Mouse (Mus musculus) MEL (cell line): ENCODE data around the gene Ddx56.

Experiments
- CTCF ChIP-seq, 3 experiments: IDR thresholded peaks in 2 of 3; conservative IDR thresholded peaks in 1 of 3; 2 replicates each; pipeline ENCODE4 v1.5.1; 2011 to 2012; ENCODE audit warnings: low read length in 3 of 3, low read depth in 2 of 3, mild to moderate bottlenecking in 2 of 3, improper control_type of control experiment in 1 of 3, inconsistent platforms in 1 of 3, mixed read lengths in 1 of 3, moderate library complexity in 1 of 3; ENCODE audit not compliant: control insufficient read depth in 1 of 3, insufficient read depth in 1 of 3, poor library complexity in 1 of 3, severe bottlenecking in 1 of 3
- ELF1 ChIP-seq: IDR thresholded peaks from 2 replicates; pipeline ENCODE4 v1.6.1; 2014; ENCODE audit warnings: low read depth, mild to moderate bottlenecking, inconsistent platforms, low read length, improper control_type of control experiment, moderate library complexity
- EP300 ChIP-seq, 2 experiments: IDR thresholded peaks; 2 replicates each; pipeline ENCODE4 v1.6.1; 2011; ENCODE audit warnings: improper control_type of control experiment in 2 of 2, low read length in 2 of 2, low read depth in 1 of 2, mild to moderate bottlenecking in 1 of 2
- JUND ChIP-seq: IDR thresholded peaks from 2 replicates; pipeline ENCODE4 v1.6.1; 2011; ENCODE audit warnings: low read depth, mild to moderate bottlenecking, improper control_type of control experiment, low read length
- MXI1 ChIP-seq: IDR thresholded peaks from 2 replicates; pipeline ENCODE4 v1.6.1; 2011; ENCODE audit warnings: mild to moderate bottlenecking, low read depth, low read length, improper control_type of control experiment
- NRF1 ChIP-seq: IDR thresholded peaks from 2 replicates; pipeline ENCODE4 v1.6.1; 2014; ENCODE audit warnings: low read depth, mild to moderate bottlenecking, inconsistent platforms, low read length, improper control_type of control experiment, moderate library complexity; ENCODE audit not compliant: poor library complexity, insufficient read depth, severe bottlenecking
- POLR2A ChIP-seq, 2 experiments: IDR thresholded peaks; 2 replicates each; pipeline ENCODE4 v1.6.1; 2011 to 2012; ENCODE audit warnings: low read length in 2 of 2, mild to moderate bottlenecking in 2 of 2, control low read depth in 1 of 2, improper control_type of control experiment in 1 of 2, low read depth in 1 of 2, moderate library complexity in 1 of 2; ENCODE audit not compliant: control insufficient read depth in 1 of 2, insufficient read depth in 1 of 2, poor library complexity in 1 of 2
- TBP ChIP-seq: IDR thresholded peaks from 2 replicates; pipeline ENCODE4 v1.8.0; 2011; ENCODE audit warnings: low read depth, low read length, improper control_type of control experiment
- ZMIZ1 ChIP-seq: IDR thresholded peaks from 2 replicates; pipeline ENCODE4 v1.6.1; 2012; ENCODE audit warnings: low read depth, mild to moderate bottlenecking, inconsistent platforms, low read length, improper control_type of control experiment, moderate library complexity

GRCm38 (mm10) chr11:6266621-6267020 is 951 bp downstream of the Ddx56 start:
- TF ChIP-seq ELF1, result no peak
- TF ChIP-seq NRF1, result no peak
- TF ChIP-seq CTCF (IDR thresholded peaks at IDR 0.05 in 2 of 3, conservative IDR thresholded peaks at IDR 0.05 in 1 of 3; ENCODE audit: control insufficient read depth in 1 of 3, insufficient read depth in 1 of 3, low read depth in 2 of 3, low read length in 3 of 3, poor library complexity in 1 of 3, severe bottlenecking in 1 of 3), result no peak
- TF ChIP-seq POLR2A (IDR thresholded peaks at IDR 0.05; ENCODE audit: control insufficient read depth in 1 of 2, insufficient read depth in 1 of 2, low read depth in 1 of 2, low read length in 2 of 2, poor library complexity in 1 of 2), result 0 out of 4 replicates have a peak, but pooled peaks of 1 of the 2 experiments have one; percentile 26
- no peak for TF ChIP-seq EP300 (IDR thresholded peaks at IDR 0.05; ENCODE audit: low read depth in 1 of 2, low read length in 2 of 2)
- TF ChIP-seq TBP, result no peak
- no peak for TF ChIP-seq MXI1
- TF ChIP-seq ZMIZ1, result no peak
- no peak for TF ChIP-seq JUND
